Mouse (Mus musculus) midbrain, embryonic 13.5 days (tissue): Measurements from ENCODE around the gene Vangl1. TPM values are rescaled to one million over a fixed set of nuclear protein-coding genes. Genes with fewer than 3 reads are reported as not detected.

Source experiments
- ATAC-seq: fragments of 200-750 bp; cut with Nextera tagmentation; 2 replicates; pipeline ENCODE4 v1.8.0; 2017; ENCODE audit warnings: mild to moderate bottlenecking, moderate TSS enrichment, moderate library complexity
- H3K27ac ChIP-seq: fragments of 300-500 bp; sonication (generic); 2 replicates; pipeline ENCODE4 v1.5.1; 2015; ENCODE audit warnings: inconsistent platforms, mild to moderate bottlenecking, moderate library complexity
- H3K27me3 ChIP-seq: fragments of 300-500 bp; sonication (generic); 2 replicates; pipeline ENCODE4 v1.6.1; 2015; ENCODE audit warnings: mild to moderate bottlenecking, inconsistent platforms
- H3K36me3 ChIP-seq: fragments of 300-500 bp; sonication (generic); 2 replicates; pipeline ENCODE4 v1.6.1; 2015; ENCODE audit warnings: mild to moderate bottlenecking, inconsistent platforms
- H3K4me1 ChIP-seq: fragments of 300-500 bp; sonication (generic); replicated peaks from 2 replicates; pipeline ENCODE4 v1.6.1; 2015; ENCODE audit warnings: inconsistent platforms
- H3K4me2 ChIP-seq: fragments of 300-500 bp; sonication (generic); replicated peaks from 2 replicates; pipeline ENCODE4 v1.6.1; 2015; ENCODE audit warnings: moderate library complexity, mild to moderate bottlenecking, inconsistent platforms
- H3K4me3 ChIP-seq: fragments of 300-500 bp; sonication (generic); replicated peaks from 2 replicates; pipeline ENCODE4 v1.5.1; 2015; ENCODE audit warnings: mild to moderate bottlenecking, inconsistent platforms
- H3K9ac ChIP-seq: fragments of 300-500 bp; sonication (generic); replicated peaks from 2 replicates; pipeline ENCODE4 v1.6.1; 2015; ENCODE audit warnings: mild to moderate bottlenecking, inconsistent platforms
- H3K9me3 ChIP-seq: fragments of 300-500 bp; sonication (generic); 2 replicates; pipeline ENCODE4 v1.6.1; 2016; ENCODE audit warnings: mild to moderate bottlenecking, inconsistent platforms
- WGBS: fragments of 180-500 bp; shearing (Covaris S2); methylation state at CpG from one replicate; pipeline ENCODE4 v1.1.7; 2015; 5-methylcytosine and 5-hydroxymethylcytosine counted together
- polyA plus RNA-seq: library from polyadenylated mRNA; unstranded; fragments of >200 nt; fragmentation: Nextera tagmentation; extraction: Ambion mirVana; gene quantifications from 2 replicates; pipeline ENCODE4 v1.2.1, GENCODE M21; 2015

Gene Vangl1
- 5.9 and 7.3 TPM in 2 replicates for polyA plus RNA-seq

DNA sequence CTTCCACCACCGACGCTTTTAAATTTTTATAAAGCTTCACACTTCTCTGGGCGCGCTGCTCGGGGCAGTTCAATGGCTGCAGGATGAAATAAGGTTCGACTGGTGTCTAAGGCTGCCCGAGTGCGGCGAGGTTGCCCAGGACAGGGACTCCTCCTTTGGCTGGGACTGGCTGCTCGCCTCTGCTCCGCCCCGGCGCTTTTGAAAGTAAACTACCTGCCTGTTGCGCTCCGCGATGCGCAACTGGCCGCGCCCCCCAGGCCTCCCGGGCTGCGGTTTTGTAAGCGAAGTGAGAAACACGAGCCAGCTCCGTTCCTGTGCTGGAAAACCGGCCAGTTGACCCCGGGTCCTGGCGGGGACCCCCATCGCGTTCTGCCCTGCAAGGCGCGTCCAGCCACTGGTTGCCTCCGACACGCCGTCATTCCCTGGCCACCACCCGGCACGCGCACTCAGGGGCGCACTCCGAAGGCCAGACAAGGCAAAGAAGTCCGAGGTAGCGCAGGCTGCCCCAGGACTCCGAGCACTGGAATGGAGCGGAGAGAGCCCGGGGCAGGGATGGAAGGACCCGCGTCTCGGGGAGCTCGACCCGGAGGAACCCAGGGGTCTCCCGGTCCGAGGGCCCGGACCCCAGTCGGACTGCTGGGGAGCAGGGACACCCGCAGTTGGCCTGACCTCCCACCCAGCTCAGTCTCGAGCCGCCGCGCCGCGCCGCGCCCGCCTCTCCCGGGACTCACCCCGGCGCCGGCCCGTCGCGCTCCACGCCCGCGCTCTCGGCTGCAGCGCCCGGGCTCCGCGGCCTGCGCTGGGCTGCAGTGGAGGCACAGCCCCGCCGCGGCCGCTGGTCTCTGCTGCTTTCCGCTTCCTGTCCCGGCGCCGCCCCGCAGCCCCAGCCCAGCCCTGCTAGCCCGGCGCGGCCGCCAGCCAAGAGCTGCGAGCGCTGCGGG, at the start of gene Vangl1:
TSS of gene Vangl1 (minus strand) at position 913 of the 941 bp plus-strand sequence.
- Histone ChIP-seq H3K36me3 (no peaks in the 10 kb centered on the region), H3K4me3 (peak within 1 kb of the TSS; percentile 65), H3K27me3 (peaks cover 77% of the 10 kb centered on the region), H3K9me3 (no peaks in the 10 kb centered on the region), H3K9ac (peak within 1 kb of the TSS; percentile 77), H3K4me2 (peak within 1 kb of the TSS; percentile 99), H3K4me1 (peaks cover 28% of the 10 kb centered on the region), H3K27ac (peak within 1 kb of the TSS; percentile 67; the same call in 1 of the 2 replicates)
- WGBS: under 1% methylated on average over 88 of the region's 95 CpGs
- peak; percentile 85 for ATAC-seq

DNA sequence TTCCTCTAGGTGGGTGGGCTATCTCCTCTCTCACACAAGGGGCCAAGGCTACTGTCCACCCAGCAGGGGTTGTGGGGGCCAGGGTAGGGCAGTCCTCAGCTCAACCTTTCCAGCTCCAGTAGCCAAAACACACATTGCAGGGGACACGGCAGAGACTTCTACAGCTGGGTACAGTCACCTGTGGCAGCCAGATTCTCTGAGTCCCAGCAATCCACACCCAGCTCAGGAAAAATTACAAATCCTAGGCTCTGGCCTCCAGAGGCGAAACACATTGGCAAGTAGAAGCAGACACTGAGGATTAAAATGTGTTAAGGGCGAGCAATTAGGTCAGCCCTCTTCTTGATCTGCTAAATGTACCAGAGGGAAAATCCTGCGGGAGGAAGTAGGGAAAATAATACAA, 49.1 kb upstream of the Vangl1 start:
- Histone ChIP-seq H3K36me3 (no peaks in the 10 kb centered on the region), H3K27me3 (no peaks in the 10 kb centered on the region), H3K4me1 (no peaks in the 10 kb centered on the region), H3K4me3 (no peak overlapping the region), H3K4me2 (no peak overlapping the region), H3K9me3 (no peaks in the 10 kb centered on the region), H3K9ac (no peak overlapping the region), H3K27ac (no peak overlapping the region)
- ATAC-seq: no peak
- 62% methylated on average over 4 of the region's 4 CpGs for WGBS

DNA sequence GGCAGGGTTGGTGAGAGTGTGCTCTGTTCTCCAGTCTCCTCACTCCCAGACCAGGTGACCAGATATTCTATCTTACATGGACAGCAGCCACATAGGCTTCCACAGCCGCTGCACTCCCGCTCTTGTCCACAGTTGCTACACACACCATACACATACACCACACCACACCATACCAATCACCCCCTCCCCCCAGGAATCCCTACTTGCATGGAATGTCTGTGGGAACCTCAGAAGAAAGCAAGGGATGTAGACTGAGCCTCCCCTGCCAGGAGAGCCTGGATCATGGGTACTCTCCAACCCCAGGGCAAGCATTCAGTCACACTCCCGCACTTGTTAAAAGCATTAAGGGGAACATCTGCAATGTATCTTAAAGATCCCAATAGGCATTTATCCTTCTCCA, 48.4 kb upstream of the Vangl1 start:
- 90% methylated on average over 3 of the region's 3 CpGs for WGBS
- no peaks in the 10 kb centered on the region for H3K4me1 ChIP-seq
- no peak for ATAC-seq
- H3K36me3 ChIP-seq: no peaks in the 10 kb centered on the region
- no peak overlapping the region for H3K4me3 ChIP-seq
- no peaks in the 10 kb centered on the region for H3K9me3 ChIP-seq
- H3K27ac ChIP-seq: no peak overlapping the region
- no peak overlapping the region for H3K9ac ChIP-seq
- no peaks in the 10 kb centered on the region for H3K27me3 ChIP-seq
- no peak overlapping the region for H3K4me2 ChIP-seq

DNA sequence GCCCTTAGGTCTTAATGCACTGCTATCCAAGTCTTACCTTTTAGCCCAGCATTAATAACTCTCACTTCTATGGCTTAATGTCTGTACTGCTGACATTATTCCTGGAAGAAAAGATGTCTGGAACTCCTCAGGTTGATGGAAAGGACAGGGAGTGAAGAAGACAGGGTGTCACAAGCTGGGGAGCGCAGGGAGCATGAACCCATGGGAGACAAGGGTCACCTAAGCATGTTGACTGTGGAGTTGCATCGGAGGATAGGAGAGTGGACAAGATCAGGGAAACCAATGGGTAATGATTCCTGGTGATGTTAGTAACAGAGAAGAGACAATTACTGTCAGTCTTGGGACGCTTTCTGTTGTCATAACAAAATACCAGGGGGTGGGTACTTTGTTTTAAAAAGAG, 46.4 kb upstream of the Vangl1 start:
- no peak for ATAC-seq
- H3K27ac ChIP-seq: no peak overlapping the region

DNA sequence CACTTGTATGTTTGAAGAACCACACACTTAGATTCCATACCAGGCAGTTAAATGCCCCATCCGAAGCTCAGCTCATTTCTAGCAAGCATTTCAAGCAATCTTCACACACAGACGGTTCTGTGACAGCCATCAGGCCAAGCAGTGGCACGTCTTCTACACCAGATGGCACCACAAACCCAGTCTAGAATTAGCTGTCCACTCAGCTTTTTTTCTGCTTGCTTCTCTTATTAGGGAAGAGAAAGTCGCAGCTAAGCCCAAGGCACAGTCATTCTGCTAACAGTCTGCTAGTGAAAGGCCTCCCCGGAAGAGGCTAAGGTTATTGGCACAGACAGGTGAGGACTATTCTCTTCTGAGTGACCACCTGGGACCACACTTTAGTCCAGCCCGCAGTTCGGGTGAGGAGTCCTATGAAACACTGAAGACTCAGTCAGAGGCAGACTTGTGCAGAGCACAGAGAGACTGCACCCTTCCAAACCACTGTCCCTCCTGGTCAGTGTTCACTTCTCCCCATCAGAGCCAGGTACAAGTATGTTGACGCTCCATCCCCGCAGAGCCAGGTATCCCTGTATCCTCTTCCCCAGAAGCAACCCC, 45.0 kb upstream of the Vangl1 start:
- Histone ChIP-seq H3K27ac (no peak overlapping the region), H3K4me1 (no peaks in the 10 kb centered on the region), H3K36me3 (no peaks in the 10 kb centered on the region), H3K4me3 (no peak overlapping the region), H3K4me2 (no peak overlapping the region), H3K27me3 (no peaks in the 10 kb centered on the region), H3K9me3 (no peaks in the 10 kb centered on the region), H3K9ac (no peak overlapping the region)
- 61% methylated on average over 9 of the region's 9 CpGs for WGBS
- peak; percentile 50 for ATAC-seq

More for the DNA sequence above, 46.4 kb upstream of the Vangl1 start:
- H3K9me3 ChIP-seq: no peaks in the 10 kb centered on the region
- H3K27me3 ChIP-seq: no peaks in the 10 kb centered on the region
- WGBS: 94% methylated on average over 3 of the region's 3 CpGs
- no peak overlapping the region for H3K4me3 ChIP-seq
- H3K36me3 ChIP-seq: no peaks in the 10 kb centered on the region
- H3K9ac ChIP-seq: no peak overlapping the region
- no peaks in the 10 kb centered on the region for H3K4me1 ChIP-seq
- no peak overlapping the region for H3K4me2 ChIP-seq

DNA sequence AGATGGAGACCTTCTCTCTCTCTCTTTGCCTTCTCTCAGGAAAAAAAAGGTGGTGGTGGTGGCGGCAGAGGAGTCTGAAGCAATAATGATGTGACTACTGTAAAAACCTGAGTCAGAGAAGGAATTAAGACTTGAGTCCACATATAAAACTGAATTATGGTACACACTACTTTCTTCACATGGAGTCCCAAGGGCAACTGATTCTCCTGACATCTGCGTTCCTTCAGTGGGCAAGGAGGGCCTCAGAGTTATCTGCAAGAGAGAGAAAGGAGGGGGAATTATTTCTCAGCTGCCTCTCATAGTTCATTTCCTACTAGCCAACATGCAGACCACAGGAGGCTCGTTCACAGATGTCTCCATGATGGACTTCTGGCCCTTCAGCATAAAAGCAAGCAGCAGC, 40.1 kb upstream of the Vangl1 start:
- H3K4me1 ChIP-seq: no peaks in the 10 kb centered on the region
- H3K27ac ChIP-seq: no peak overlapping the region
- H3K27me3 ChIP-seq: no peaks in the 10 kb centered on the region
- H3K4me2 ChIP-seq: no peak overlapping the region
- ATAC-seq: no peak
- no peaks in the 10 kb centered on the region for H3K36me3 ChIP-seq
- no peak overlapping the region for H3K9ac ChIP-seq
- no peaks in the 10 kb centered on the region for H3K9me3 ChIP-seq
- H3K4me3 ChIP-seq: no peak overlapping the region
- 82% methylated on average over 3 of the region's 3 CpGs for WGBS

DNA sequence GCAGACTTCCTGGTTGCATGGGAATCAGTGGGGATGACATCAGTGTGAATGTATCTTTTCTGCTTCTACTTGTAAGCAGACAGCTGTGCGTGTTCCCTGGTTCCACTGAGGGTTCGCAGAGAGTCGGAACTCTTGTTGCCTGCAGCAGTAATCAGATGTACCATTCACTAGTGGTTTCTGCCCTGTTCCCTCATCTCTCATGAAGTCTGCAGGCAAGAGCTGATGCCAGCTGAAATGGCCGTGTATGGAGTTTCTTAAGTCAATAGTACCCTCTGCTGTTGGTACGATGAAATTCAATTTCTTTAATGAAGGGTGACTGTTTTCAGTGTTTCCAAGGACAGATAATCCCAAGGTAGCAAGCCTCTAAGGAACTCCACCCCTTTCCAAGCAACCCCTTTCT, 38.4 kb upstream of the Vangl1 start:
- H3K36me3 ChIP-seq: no peaks in the 10 kb centered on the region
- H3K4me3 ChIP-seq: no peak overlapping the region
- peak; percentile 68; the same call in 1 of the 2 replicates for ATAC-seq
- no peak overlapping the region for H3K9ac ChIP-seq
- H3K27ac ChIP-seq: no peak overlapping the region
- no peaks in the 10 kb centered on the region for H3K27me3 ChIP-seq
- H3K9me3 ChIP-seq: peaks cover 5% of the 10 kb centered on the region; the same call in 1 of the 2 replicates
- no peaks in the 10 kb centered on the region for H3K4me1 ChIP-seq
- 57% methylated on average over 5 of the region's 5 CpGs for WGBS
- H3K4me2 ChIP-seq: no peak overlapping the region

DNA sequence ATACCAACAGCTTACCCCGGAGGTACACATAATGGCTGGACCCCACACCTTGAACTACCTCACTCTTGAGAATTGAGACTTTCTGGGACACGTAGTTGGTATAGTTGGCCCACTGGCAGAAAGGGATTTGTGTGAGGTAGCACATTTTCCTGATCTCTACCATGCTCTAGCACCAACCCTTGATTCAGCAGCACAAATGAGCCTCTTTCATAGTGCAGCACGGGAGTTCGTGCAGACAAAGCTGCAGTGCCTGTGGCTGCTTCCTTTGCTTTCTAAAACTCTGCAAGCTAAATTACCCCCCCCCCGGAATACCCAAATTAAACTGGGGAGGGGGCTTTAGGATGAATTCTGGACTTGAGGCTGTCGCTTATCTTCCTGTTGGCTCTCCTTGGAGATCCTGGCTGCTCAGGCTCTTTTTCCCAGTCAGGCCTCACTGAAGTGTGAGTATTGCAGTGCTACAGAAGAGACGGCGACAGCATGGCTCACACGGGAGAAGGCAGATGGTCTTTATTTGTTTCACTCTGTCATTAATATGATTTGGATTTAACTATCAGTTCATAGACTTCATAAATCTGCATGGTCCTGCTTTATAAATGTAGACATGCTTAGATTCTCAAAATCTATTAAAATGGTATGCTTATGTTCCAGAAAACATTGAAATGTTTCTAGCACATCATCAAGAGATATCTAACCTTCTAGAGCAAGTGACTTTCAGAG, 27.1 kb upstream of the Vangl1 start:
- H3K36me3 ChIP-seq: no peaks in the 10 kb centered on the region
- no peak overlapping the region for H3K4me3 ChIP-seq
- no peaks in the 10 kb centered on the region for H3K4me1 ChIP-seq
- 0 out of 2 replicates have a peak, but pooled peaks cover 7% of the 10 kb centered on the region for H3K9me3 ChIP-seq
- WGBS: 92% methylated on average over 9 of the region's 9 CpGs
- no peak overlapping the region for H3K4me2 ChIP-seq
- H3K9ac ChIP-seq: no peak overlapping the region
- no peak for ATAC-seq
- no peaks in the 10 kb centered on the region for H3K27me3 ChIP-seq
- no peak overlapping the region for H3K27ac ChIP-seq

DNA sequence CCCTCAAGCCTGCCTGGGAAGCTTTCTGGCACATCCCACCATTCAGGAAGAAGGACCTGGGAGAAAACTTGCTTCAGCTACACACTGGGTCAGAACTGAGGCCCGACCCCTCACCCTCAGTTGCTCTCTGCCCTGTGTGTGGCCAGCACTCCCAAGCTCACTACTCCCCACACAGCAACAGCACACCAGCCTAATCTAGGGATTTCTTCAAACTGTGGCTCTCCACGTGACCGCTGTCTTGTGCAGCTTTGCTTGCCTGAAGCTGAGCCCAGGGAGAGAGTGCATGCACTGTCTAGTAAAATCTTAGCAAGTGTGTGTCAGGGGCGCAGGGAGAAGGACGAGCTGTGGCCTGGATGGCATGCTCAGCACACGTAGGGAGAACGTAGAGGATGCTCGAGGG, 18.3 kb upstream of the Vangl1 start:
- Histone ChIP-seq H3K4me3 (no peak overlapping the region), H3K27ac (no peak overlapping the region), H3K36me3 (no peaks in the 10 kb centered on the region), H3K9me3 (no peaks in the 10 kb centered on the region), H3K9ac (no peak overlapping the region), H3K27me3 (no peaks in the 10 kb centered on the region), H3K4me2 (no peak overlapping the region), H3K4me1 (peaks cover 4% of the 10 kb centered on the region)
- ATAC-seq: no peak
- WGBS: 87% methylated on average over 8 of the region's 8 CpGs

DNA sequence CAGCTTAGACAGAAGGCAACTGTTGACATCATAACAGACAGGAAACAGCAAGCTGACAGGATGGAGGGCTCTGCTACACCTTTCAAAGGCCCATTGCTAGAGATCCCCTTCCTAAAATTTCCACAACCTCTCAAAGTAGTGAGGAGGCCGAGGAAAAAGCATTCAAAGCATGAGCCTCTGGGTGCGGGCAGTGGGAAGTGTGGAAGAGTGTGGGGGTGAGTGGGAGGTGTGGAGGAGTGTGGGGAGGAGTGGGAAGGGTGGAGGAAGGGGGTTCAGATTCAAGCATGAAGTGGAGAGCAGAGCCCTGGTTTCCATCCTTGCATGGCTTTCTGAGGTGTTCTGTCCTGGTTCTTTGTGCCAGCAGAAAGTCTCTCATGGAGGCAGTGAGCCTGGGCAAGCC, 13.8 kb upstream of the Vangl1 start:
- no peak for ATAC-seq
- Histone ChIP-seq H3K27ac (no peak overlapping the region), H3K9ac (no peak overlapping the region), H3K4me3 (no peak overlapping the region), H3K4me1 (peaks cover 4% of the 10 kb centered on the region), H3K36me3 (no peaks in the 10 kb centered on the region), H3K4me2 (no peak overlapping the region), H3K9me3 (no peaks in the 10 kb centered on the region), H3K27me3 (no peaks in the 10 kb centered on the region)
- WGBS: 77% methylated on average over 2 of the region's 2 CpGs

DNA sequence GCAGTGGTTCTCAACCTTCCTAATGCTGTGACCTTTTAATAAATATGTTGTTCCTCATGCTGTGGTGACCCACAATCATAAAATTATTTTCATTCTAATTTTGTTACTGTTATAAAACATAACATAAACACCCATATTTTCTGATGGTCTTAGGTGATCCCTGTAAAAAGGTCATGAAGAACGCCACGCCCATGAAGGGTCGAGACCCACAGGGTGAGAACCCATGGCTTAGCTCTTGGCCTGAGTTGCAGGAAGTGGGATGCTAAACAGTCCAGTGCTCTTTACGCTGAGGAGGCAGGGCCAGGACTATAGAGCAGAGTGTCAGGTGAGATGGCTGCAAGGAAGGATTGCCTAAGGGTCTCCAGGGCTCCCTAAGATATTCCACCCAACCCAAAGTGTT, 10.2 kb upstream of the Vangl1 start:
- H3K9ac ChIP-seq: no peak overlapping the region
- no peaks in the 10 kb centered on the region for H3K36me3 ChIP-seq
- no peak overlapping the region for H3K27ac ChIP-seq
- H3K4me1 ChIP-seq: no peaks in the 10 kb centered on the region
- ATAC-seq: no peak
- WGBS: 90% methylated on average over 4 of the region's 4 CpGs
- no peak overlapping the region for H3K4me2 ChIP-seq
- 0 out of 2 replicates have a peak, but pooled peaks cover 2% of the 10 kb centered on the region for H3K27me3 ChIP-seq
- H3K9me3 ChIP-seq: no peaks in the 10 kb centered on the region
- H3K4me3 ChIP-seq: no peak overlapping the region

DNA sequence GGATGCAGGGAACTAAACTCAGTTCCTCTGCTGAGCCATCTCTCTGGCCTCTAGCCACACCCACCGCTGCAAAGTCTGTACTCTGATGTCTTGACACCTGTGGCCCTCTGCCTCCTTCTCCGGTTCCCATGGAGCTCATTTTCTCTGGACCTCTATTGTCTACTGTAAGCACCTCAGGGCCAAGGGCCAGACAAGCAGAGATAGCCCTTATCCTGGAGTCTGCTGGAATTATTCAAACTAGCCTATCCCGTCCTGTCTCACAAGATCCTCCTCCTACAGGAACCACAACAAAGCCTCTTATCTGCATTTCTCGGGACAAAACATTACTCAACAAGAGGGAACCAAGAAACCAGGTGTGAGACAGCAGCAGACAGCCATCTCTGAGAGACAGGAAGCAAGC, 9.8 kb upstream of the Vangl1 start:
- H3K9me3 ChIP-seq: no peaks in the 10 kb centered on the region
- ATAC-seq: no peak
- no peak overlapping the region for H3K27ac ChIP-seq
- no peak overlapping the region for H3K4me3 ChIP-seq
- no peaks in the 10 kb centered on the region for H3K36me3 ChIP-seq
- 0 out of 2 replicates have a peak, but pooled peaks cover 2% of the 10 kb centered on the region for H3K27me3 ChIP-seq
- no peaks in the 10 kb centered on the region for H3K4me1 ChIP-seq
- 71% methylated on average over 4 of the region's 4 CpGs for WGBS
- no peak overlapping the region for H3K9ac ChIP-seq
- no peak overlapping the region for H3K4me2 ChIP-seq
